ENCODE assay signal across 8 mouse cellular contexts in the genomic region with DNA sequence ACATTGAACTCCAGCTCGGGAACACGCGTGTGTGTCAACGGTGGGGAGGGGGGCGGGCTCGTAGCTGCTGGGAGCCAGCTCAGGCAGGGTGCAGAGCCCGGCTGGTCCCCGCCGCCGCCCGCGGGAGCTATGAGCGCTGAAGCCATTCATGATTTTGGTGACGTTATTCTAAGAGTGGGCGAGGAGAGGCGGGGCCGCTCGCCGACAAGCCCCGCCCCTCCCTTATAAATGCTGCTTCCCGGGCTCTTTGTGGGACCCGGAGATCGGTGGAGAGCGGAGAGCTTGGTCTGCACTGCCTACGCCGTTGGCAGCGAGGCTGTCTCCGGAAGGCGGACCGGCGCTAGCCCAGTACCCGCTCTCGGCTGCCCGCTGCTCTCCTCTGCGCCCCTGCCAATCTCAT. TPM values are rescaled to one million over a fixed set of nuclear protein-coding genes. Genes with fewer than 3 reads are reported as not detected.
DNase-seq lines count a peak whose midpoint lies in the region; ATAC-seq and TF ChIP-seq lines count a peak whose summit lies in the region.

TSS of gene Lbh (plus strand) at position 253 of the 400 bp plus-strand sequence.

- no peaks in the 10 kb centered on the region for H3K36me3 ChIP-seq in ES-Bruce4 (ENCODE audit: control insufficient read depth, insufficient read depth, low read length, poor library complexity, severe bottlenecking)
- no peaks in the 10 kb centered on the region; the same call in 1 of the 2 replicates for H3K36me3 ChIP-seq in lung, embryonic 15.5 days

- H3K27ac ChIP-seq in ES-Bruce4 (ENCODE audit: insufficient read depth, low read length) = no peak within 1 kb of the TSS
- peak within 1 kb of the TSS; percentile 84 for H3K27ac ChIP-seq in lung, embryonic 15.5 days
- peak within 1 kb of the TSS; percentile 80 for H3K27ac ChIP-seq in olfactory bulb, adult 2 months (ENCODE audit: insufficient read depth, low read depth, low read length)

- peak within 1 kb of the TSS; percentile 74 for H3K4me3 ChIP-seq in ES-Bruce4 (ENCODE audit: low read depth, low read length)
- H3K4me3 ChIP-seq in lung, embryonic 15.5 days = peak within 1 kb of the TSS; percentile 63
- peak within 1 kb of the TSS; percentile 64 for H3K4me3 ChIP-seq in olfactory bulb, adult 2 months (ENCODE audit: insufficient read depth, low read depth, low read length)

- DNase-seq in cerebellum, adult 18-20 months = peak; percentile 85 to 93
- DNase-seq in layer of hippocampus, adult 9-10 months (ENCODE audit: low spot score) = peak; percentile 80
- DNase-seq in thymus, adult 18-20 months = peak; percentile 95

- no peak for TF ChIP-seq CTCF in ES-Bruce4 (IDR thresholded peaks at IDR 0.05; ENCODE audit: low read depth, low read length)
- no peak for TF ChIP-seq CTCF in olfactory bulb, adult 2 months (IDR thresholded peaks at IDR 0.05; ENCODE audit: insufficient read depth, low read depth, low read length)

- H3K4me2 ChIP-seq in lung, embryonic 15.5 days = peak within 1 kb of the TSS; percentile 96

- no peak for TF ChIP-seq POLR2A in ES-Bruce4 (IDR thresholded peaks at IDR 0.05; ENCODE audit: insufficient read depth, low read length)
- TF ChIP-seq POLR2A in olfactory bulb, adult 2 months (IDR thresholded peaks at IDR 0.05; ENCODE audit: insufficient read depth, low read depth, low read length) = peak; percentile 97

- peak; percentile 79 for ATAC-seq in frontal cortex, adult (ENCODE audit: low TSS enrichment)
- ATAC-seq in hematopoietic stem cell, adult 5-6 weeks (replicated peaks in 1 of 2; ENCODE audit: insufficient read depth in 1 of 2, low FRiP score in 2 of 2, low TSS enrichment in 1 of 2, low read depth in 1 of 2, poor library complexity in 2 of 2, severe bottlenecking in 2 of 2) = peak; percentile 77 to 81
- ATAC-seq in lung, embryonic 15.5 days (ENCODE audit: borderline replicate concordance, extremely low read depth, low FRiP score, low TSS enrichment) = peak; percentile 91

- peaks cover 10% of the 10 kb centered on the region for H3K27me3 ChIP-seq in ES-Bruce4 (ENCODE audit: control insufficient read depth, insufficient read depth, low read length, poor library complexity, severe bottlenecking)
- no peaks in the 10 kb centered on the region for H3K27me3 ChIP-seq in lung, embryonic 15.5 days

- H3K4me1 ChIP-seq in ES-Bruce4 (ENCODE audit: control insufficient read depth, insufficient read depth, low read length) = no peaks in the 10 kb centered on the region
- H3K4me1 ChIP-seq in lung, embryonic 15.5 days = peaks cover 27% of the 10 kb centered on the region
- peaks cover 15% of the 10 kb centered on the region for H3K4me1 ChIP-seq in olfactory bulb, adult 2 months (ENCODE audit: control insufficient read depth, insufficient read depth, low read length)

- TF ChIP-seq EP300 in ES-Bruce4 (IDR thresholded peaks at IDR 0.05; ENCODE audit: insufficient read depth, low read depth, low read length) = no peak

- H3K9me3 ChIP-seq in ES-Bruce4 (replicated peaks; ENCODE audit: control insufficient read depth, insufficient read depth, low read length, poor library complexity, severe bottlenecking) = no peaks in the 10 kb centered on the region
- no peaks in the 10 kb centered on the region for H3K9me3 ChIP-seq in lung, embryonic 15.5 days

- peak within 1 kb of the TSS; percentile 13 for H3K9ac ChIP-seq in ES-Bruce4 (ENCODE audit: low read depth, poor library complexity, severe bottlenecking)
- H3K9ac ChIP-seq in lung, embryonic 15.5 days = peak within 1 kb of the TSS; percentile 72

- under 1% methylated on average over 35 of the region's 35 CpGs for WGBS in lung, embryonic 15.5 days
- WGBS in olfactory bulb, adult 2 months = under 1% methylated on average over 35 of the region's 35 CpGs

RNA-seq across cellular contexts. Expression of gene Lbh, which starts in this region (rescaled TPM):
- 4.6 and 4.9 TPM in 2 replicates for polyA plus RNA-seq in ES-Bruce4 (2011; ENCODE audit: insufficient read depth, insufficient read length, low read depth, missing spikeins)
- 23.1 and 24.5 TPM in 2 replicates for total RNA-seq in hematopoietic stem cell, adult 5-6 weeks (2017)
- 8.1 and 9.0 TPM in 2 replicates for polyA plus RNA-seq in lung, embryonic 15.5 days (2015; fragmentation: Nextera tagmentation; extraction: Ambion mirVana)
- 99.3 TPM in 1 of 2 replicates, not detected in the other for polyA plus RNA-seq in olfactory bulb, adult 2 months (2012; ENCODE audit: insufficient read depth, insufficient read length, low replicate concordance, missing spikeins)
